Mouse (Mus musculus): ENCODE data around the gene Ebf1.

DNA sequence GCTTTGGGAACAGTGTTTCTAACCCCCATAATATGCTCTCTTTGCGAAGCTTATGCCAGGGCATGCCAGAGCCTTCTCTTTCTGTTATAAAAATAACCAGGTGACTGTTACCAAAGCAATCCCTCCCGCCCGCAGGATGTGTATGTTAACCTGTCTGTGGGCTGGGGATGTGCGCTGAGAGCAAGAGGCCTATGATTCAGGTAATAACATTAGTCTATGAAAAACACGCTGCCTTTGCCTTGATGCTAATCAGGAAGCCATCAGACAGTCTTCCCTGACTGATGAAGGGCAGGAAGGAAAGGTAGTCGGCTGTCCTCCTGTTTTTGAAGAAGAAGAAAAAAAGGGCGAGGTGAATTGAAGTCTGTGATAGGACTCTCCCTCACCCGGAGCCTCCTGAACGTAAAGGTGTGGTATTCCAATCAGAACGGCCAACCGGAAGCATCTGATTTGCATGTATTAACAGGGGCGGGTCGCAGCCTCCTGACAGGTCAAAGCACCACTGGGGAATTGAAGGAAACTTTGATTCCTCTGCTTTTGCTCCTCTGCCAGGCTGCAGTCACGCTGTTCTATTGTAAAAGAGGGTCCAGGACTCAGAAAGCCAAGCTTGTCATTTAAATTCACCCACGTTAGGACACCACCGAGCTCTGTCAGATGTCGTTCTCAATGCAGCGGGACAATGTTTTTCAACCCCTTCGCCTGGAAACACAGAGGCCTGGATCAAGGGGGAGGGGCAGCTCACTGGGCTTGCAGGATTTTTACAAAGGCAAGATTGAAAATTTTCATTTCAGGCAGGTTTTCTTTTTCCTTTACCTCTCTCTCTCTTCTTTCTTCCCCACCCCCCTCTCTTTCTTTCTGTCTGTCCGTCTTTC, 144.2 kb downstream of the Ebf1 start:
- TF ChIP-seq EP300 (IDR thresholded peaks at IDR 0.05; ENCODE audit: low read depth) (no peak), CTCF (IDR thresholded peaks at IDR 0.05; ENCODE audit: low read depth) (no peak)
